Mouse (Mus musculus) megakaryocyte progenitor cell, adult 5-6 weeks (primary cell): ENCODE measurements around the gene Apopt1. TPM values are rescaled to one million over a fixed set of nuclear protein-coding genes. Genes with fewer than 3 reads are reported as not detected.
A peak's percentile ranks its signal among the peaks of the same experiment; 100 is the strongest.

Experiments
- ATAC-seq: replicated peaks from 2 replicates; pipeline ENCODE4 v1.8.0; 2016; ENCODE audit warnings: mild to moderate bottlenecking, moderate TSS enrichment, inconsistent platforms; ENCODE audit not compliant: poor library complexity
- total RNA-seq, 2 experiments: library from RNA; stranded (forward) in 1 of 2; stranded (reverse) in 1 of 2; fragments of 157-497, 149-512 nt in 1 of 2; fragments of 200-1000 nt in 1 of 2; gene quantifications; 2 replicates each; pipeline versions ENCODE4 v1.2.3 to v1.2.4; 2015 to 2017

Apopt1 gene
- total RNA-seq, 2 experiments from 2014 or later = 54.7 to 67.5 TPM

DNA sequence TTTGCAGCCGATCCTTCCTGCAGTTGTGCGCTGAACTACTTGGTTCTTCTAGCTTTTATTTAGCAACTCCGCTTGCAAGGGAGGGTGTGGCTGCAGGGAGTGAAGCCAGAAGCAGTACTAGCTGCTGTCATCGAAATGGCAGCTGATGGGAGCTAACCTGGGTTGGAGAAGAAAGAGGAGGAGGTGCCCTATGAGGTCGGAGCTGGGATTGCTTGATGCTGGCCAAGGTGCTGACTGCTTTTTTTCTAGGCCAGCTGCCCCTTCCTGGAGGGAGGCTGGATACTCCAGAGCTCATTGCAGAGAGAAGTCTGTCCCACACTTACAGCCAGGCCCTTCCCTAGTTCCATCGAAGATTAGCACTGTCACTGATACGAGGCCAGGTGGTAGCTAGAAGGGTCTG, 34.1 kb upstream of the Apopt1 start:
- peak; percentile 12 for ATAC-seq

DNA sequence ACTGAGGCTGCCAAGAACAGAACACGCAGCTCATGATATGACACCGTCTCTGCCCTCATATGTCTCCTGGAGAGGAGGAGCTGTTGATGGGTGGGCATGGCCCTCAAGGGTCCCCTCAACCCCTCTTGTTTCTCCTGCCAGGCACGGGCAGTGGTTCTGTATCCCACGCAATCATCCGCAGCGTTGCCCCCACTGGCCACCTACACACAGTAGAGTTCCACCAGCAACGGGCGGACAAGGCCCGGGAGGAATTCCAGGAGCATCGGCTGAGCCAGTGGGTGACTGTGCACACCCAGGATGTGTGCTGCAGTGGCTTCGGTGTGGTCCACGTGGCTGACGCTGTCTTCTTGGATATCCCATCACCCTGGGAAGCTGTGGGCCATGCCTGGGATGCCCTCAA, 32.4 kb upstream of the Apopt1 start:
- no peak for ATAC-seq

DNA sequence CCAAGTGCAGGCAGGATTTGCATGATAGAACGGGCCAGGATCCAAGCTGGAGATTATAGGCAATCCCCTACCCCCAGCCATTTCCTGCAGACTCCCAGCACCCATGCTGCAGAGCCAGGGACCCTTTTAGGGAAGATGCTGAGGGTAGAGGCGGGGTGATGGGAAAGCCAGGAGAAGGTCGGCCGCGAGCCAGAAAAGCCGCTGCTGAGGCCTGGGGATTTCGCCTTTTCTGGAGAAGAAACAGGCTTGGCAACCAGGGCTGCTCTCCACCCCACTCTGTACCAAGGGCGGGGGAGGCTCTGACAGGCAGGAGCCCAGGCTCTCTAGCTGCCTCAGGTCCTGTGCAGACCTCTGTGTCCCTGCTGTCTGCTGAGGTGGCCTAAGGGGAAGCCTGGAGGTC, 31.8 kb upstream of the Apopt1 start:
- ATAC-seq = no peak

DNA sequence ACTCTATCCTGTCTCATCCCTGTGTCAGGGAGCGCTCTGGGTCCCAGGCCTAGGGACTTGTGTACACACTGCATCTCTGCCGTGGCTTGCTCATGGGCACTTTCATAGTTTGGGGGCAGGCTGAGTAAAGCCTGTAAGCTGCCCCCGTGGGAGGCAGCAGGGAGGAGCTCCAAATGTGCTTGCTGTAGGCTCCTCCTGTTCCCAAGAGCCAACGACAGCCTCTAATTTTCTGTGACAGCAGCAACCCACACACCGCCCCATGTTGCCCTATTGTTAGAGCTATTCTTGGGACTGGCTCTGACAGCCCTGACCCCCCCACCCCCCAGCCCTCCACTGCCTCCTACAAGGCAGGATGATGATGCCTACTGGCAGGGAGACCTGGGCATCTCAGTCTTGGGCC, 31.1 kb upstream of the Apopt1 start:
- no peak for ATAC-seq

DNA sequence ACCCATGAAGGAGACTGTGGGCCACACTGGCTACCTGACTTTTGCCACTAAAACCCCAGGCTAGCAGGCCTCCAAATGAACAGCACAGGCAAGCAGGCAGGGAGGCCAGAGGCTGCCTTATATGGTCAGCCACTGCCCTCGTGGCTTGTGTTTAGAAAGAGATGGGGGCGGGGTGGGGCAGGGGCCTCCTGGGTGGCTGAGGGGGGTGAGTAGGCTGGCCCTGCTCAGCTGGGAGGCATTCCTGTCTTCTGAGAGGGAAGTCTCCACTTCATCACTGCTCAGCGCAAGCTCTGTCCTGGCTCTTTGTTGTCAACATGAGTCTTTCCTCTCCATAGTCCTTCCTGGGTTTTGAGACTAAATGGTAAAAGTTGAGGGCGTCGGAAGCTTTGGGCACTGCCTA, 30.3 kb upstream of the Apopt1 start:
- no peak for ATAC-seq

DNA sequence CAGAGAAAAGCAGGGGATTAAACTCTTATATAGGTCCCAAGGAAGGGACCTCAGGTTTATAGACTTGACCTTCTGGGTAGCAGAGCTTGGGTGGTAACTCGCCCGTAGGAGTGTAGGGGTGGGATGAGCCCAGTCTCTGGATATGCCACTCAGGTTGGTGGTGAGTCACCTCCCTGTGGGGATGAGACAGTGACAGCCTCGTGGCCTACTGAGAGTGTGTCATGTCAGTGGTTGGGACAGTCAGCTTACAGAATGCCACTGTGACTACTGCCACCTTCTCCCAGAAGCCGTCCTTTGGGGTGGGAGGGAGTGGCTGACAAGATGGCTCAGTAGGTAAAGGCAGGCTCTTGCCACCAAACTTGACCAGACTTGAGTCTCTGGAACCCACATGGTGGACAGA, 26.7 kb upstream of the Apopt1 start:
- no peak for ATAC-seq

DNA sequence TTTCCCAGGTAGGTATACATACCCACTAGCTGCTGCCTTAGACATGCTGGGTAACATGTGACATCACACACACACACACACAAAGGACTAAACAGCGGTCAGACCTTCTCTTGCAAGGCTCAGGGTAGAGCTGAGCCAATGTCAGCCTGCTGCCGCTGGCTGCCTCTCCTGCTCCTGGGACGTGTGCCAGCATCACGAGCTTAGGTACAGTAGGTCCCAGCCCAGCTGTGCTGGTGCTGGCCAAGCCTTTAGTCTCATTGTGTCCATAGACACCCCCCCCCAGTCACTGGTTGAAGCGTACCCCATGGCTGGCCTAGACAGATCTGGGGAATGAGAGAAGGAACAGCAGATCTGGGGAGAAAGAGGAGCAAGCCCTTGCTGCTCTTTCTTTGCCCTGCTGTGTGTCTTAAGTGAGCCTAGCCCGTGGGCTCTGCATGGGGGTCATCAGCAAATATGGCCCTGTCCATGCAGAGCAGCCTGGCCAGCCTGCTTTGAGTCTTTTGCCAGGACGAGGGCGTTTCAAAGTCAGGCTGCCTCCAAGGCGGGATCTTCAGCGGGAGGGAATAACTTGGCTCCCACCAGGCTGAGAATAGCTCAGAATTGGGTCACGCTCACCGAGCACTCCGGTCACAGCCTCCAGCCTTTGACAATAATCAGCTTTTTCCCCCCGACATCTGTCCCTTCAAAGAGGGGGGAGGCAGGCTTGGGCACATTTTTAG, 25.6 kb upstream of the Apopt1 start:
- ATAC-seq = no peak

DNA sequence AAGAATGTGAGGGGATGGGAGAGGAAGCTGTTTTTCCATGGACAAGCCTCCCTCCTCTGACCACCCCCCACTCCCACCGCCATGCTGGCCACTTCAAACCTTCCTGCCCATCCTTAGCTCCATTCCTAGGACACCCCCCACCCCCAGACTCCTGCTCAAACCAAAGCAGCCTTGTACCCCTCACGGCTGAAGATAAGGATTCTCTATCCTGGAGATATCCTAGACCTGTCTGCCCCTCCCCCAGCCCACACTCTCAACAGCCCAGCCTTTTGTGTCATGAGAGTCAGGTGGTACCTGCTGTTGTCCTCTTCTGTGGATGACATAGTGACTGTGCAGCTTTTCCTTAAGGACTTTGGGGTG, 25.0 kb upstream of the Apopt1 start:
- ATAC-seq = no peak

DNA sequence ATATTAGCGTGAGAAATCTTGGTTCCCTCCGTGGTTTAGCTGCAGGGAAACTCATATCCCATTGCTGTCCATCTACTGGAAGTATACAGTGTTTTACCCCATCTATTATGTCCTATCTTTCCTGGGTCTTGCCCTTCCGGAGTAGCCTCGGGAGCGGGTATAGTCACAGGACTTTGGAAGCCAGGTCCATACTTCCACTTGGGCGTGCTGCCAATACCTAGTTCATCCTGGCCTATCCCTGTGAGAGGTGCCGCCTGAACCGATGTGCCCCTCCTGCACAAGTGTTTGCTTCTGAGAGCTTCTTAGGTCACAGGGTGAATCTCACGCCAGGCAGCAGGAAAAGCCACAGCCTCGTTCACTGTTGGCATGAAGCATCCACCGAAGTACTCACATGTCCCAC, 23.6 kb upstream of the Apopt1 start:
- no peak for ATAC-seq

DNA sequence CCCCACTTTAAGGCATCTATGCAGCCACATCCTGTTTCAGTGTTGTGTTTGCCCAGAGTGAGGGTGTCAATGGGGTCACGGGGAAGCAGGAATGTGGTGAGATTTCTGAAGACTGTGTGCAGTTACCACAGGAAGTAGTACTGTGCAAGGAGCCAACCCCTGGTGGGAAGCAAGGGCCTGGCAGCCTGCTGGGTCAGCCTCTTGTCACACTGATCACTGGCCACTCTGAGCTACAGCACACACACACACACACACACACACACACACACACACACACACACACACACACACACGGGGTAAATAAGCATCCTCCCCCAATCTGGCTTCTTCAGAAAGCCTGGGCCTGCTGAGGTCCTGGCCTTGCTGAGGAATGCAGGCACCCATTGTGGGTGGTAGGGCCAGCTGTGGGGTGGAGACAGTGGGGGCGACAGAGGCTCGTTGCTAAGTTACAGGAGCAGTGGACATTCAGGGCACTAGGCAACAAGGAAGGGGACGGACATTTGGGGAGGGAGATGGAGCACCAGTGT, 21.7 kb upstream of the Apopt1 start:
- ATAC-seq = peak; percentile 68

DNA sequence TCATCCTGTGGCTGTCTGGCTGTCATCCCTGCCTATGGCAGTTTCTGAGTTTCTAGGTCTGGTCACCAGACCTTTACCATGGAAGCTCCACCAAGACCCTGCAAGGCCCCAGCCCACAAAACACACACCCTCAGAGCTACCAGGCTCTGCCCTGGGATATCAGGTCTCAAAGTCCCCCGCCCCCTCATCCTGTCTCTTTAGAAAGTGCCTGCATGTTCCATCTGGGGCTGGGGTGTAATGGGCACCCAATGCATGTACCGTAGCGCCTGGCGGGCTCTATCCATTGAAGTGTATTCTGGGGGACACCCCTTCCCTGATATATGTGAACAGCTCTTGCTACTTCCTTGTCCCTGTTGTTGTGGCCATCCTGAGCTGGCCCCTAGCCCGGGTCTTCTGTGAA, 20.2 kb upstream of the Apopt1 start:
- no peak for ATAC-seq

DNA sequence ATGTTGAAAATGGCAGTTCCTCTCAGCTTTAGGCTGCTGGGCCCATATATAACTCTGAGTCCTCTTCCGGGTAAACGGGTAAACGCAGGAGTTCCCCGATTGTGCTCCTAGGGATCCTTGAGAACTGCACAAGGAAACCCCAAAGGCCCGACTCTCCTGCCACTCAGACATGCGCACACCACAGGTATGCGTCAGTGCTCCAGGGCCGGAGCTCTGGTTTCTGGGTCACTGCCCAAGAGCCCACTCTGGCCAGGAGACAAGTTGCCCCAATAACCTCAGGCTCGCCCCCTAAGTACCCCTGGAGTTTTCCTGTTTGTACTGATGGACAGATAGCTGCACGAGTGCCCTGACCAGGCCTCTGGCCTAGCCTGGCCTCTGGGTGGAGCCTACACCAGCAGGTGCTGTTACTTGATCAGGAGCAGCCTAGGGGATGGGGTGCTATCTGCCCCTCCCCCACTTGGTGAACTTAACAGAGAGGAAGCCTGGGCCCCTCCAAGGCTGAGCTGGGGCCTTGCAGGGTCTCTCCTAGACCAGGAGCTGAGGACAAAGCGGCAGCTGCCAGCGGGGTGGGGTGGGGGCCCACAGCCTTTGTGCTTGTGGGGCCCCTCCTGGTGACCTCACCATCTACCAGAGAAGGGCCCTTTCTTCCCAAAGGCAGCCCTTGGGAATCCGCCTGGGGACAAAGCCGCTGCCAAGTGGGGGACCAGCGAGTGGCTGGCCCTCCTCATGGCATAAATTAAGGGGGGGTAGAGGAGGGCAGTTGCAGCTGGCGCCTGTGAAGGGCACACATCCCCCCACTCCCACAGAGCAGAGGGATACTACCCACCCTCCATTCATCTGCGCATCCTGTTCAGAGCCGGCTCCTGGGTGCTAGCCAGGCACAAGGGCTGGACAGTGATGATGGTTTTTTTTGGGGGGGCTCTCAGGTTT, 19.5 kb upstream of the Apopt1 start:
- no peak for ATAC-seq

DNA sequence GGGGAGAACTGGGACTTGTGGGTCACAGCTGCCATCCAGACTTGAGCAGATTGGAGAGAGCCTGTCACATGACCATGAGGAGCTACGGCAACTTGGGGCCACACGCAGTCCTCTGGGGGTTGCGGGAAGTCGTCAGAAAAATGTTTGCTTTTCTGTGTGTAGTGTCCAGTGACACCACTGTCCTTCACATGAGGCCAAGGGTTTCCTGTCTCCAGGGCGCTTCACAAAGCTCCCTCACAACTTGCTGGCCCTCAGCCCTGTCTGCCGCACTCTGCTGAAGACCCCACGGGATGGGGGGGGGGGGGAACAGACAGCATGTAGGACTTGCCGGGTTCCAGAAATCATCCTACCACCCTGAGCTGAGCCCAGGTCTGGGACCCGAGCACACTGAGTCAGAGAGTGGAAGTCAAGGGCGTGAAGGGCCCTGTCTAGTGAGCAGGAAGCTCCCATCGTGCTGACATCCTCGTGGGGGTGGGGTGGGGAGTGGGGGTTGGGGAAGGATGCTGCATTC, 18.7 kb upstream of the Apopt1 start:
- no peak for ATAC-seq

DNA sequence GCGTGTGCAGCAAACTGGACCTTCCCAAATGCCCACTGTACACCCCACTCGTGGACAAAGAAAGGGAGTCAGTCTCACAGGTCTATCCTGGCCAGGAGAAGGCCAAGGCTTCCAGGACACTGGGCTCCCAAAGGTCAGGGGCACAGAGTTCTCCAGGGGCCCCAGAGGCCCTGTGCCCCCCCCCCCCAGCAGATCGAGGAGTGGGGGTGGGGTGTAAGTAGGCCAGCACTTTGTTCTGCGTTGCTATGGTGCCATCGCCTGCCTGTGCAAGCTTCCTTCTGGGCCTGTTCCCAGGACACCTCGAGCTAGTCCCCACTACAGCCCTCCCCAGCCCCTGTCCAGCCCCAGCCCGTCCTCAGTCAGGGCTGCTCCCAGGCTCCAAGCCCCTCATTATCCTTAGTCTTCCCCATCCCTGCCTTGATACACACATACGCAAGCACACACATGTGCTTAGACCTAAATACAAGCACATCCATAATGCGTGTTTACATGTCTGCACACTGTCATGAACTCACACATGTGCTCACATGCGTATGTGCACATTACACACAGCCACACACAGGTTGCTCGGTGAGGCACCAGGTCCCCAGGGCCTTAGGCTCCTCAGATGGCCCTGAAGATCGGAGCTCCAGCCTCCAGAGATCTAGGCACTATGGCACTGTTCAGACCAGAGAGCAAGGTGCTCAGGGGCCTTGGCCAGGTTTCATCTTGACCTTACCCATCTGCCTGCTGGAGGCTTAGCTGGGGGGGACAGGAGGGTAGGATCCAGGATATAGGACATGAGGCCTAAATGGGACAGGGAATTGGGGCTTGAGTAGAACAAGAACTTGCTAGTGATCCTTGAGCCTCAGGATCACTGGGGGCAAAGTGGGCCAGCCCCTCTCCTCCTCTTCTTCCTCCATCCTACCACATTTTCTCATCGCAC, 17.9 kb upstream of the Apopt1 start:
- ATAC-seq = no peak

DNA sequence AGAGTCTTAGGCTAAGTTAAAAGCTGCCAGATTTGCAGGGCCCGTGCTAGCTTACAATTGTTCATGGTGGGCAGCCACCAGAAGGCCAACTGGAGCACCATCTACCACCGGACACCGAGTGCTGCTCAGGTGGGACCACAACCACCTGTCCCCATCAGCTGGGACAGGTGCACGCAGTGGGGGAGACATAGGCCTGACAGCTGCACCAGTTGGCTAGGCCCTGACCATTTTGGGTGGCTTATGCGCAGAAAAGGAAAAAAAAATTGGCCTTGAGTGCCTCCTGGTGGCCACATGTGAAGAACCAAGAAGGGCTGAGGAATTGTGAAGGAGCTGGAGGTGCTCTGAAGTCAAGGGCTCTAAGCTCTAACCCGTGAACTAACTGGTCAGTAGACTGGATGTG, 16.8 kb upstream of the Apopt1 start:
- peak; percentile 86 for ATAC-seq

DNA sequence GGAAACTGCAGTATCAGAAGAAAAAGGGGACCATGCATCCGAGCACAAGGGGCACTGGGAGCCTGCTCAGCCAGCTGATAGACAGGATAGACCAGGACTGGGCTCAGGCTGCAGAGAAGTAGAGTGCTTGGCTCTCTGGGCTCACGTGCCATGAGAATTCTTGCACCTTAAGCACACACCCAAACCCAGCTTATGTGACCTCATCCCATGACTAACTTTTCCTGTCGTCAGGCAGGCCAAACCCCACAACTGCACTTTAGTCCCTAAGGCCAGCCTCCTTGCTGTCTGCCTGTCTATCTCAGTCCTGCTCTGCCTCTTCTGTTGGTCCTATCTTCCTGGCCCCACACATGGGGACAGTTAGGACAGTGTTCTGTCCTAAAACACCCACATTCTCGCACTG, 15.4 kb upstream of the Apopt1 start:
- ATAC-seq = no peak

DNA sequence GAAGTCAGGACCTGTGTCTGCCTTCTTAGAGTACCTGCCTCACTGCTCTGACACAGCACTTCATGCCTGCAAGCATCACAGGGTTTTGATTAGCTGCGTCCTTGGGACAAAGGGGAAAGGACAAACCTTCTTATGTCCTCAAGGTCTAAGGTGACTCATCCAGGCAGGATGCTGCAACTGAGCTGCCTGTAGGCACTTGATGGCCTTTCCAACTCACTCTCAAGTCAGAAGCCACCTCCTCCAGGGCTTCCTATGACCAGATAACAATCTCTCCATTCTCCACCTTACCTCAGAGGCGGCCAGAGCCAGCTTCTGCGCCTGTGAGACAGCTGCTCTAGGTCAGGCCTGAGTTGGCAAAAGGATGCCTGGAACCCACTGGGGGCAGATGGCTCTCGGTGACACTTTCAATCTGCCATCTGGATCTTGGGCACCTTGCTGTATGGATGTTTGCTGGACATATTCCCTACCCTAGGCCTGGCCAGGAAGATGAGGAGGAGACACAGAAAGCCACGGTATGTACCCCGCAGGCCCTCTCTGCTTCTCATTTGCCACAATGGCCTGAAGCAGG, 14.6 kb upstream of the Apopt1 start:
- ATAC-seq = no peak

DNA sequence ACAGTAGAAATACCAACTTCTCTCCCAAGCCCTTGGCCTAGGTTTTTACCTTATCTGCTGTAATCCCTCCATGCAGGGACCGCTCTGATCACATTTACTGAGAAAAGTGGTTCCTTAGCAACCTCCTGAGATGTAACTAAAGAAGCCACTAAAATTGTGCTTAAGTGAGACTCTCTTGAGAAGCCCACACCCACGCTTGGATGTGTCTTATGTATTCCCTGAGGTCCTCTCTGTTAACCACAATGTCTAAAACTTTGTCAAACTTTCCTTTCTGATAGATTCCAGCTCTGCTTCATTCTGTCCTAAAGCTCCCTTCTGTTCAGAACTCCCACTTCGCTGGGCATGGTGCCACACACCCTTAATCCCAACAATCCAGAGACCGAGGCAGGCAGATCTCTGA, 13.5 kb upstream of the Apopt1 start:
- ATAC-seq = no peak

DNA sequence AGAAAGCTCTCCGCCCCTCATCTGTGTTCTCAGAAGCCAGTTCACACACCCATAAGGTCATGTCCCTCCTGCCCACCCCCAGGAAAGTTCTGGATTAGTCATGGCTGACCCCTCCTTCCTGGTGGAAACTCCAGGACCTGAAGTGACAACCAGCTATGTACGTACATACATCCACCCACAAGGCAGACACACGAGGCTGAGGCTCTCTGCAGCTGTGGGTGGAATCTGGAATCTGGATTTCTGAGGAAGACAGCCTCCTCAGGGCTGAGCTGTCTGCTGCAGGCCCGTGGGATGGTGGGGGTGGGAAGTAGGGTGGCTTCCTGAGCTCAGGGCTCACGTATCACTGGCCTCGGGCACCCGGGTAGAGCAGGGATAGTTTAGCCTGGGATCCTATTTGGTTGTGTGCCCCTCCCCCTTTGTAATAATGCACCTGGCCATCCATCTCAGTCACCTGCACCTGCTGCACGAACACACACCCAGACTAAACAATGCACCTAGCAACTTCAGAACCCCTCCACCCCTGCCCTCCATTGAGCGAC, 12.1 kb upstream of the Apopt1 start:
- ATAC-seq = no peak

DNA sequence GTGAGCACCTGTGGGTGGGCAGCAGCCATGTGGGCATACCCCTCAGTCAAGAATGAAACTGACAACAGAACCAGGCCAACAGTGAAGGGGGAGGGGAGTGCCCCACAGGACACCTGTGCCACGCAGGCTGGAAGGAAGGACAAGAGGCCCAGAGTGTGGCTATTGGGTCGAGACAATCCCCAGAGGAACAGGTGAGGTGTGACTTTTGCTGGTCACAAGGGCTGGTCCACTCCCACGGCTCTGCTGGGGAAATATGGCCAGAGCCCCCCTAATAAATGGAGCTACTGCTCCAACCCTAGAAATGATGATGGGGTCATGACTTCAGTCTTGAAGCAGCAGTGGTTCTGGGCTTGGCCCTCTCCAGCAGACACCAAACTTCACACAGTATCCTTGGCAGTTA, 9.8 kb upstream of the Apopt1 start:
- ATAC-seq = no peak
